Mouse (Mus musculus) common myeloid progenitor, adult 5-6 weeks (primary cell): Measurements from ENCODE around the gene Paqr4. TPM values are rescaled to one million over a fixed set of nuclear protein-coding genes. Genes with fewer than 3 reads are reported as not detected.

Experiments used
- total RNA-seq: library from RNA; stranded (forward); fragments of 200-1000, 187-1606 nt; gene quantifications from 2 replicates; pipeline ENCODE4 v1.2.3, GENCODE M21; 2017

Paqr4 gene
- total RNA-seq, 1 experiment from 2014 or later = 5.3 TPM

Other genes with a start within 250 kb of the Paqr4 start
- 8.9 and 10.1 TPM in 2 replicates for gene Zfp213, start 176.6 kb downstream of the Paqr4 start, total RNA-seq
- gene Zfp13, start 141.4 kb downstream of the Paqr4 start, total RNA-seq = 0.14 and 1.8 TPM in 2 replicates
- gene Zscan10, start 140.0 kb downstream of the Paqr4 start, total RNA-seq = not detected in 2 replicates
- 0.24 TPM in 1 of 2 replicates, not detected in the other for gene Mmp25, start 95.6 kb downstream of the Paqr4 start, total RNA-seq
- not detected in 2 replicates for gene Bicdl2, start 80.4 kb downstream of the Paqr4 start, total RNA-seq
- gene Hcfc1r1, start 67.3 kb downstream of the Paqr4 start, total RNA-seq = 19.2 and 26.9 TPM in 2 replicates
- 44.6 and 55.5 TPM in 2 replicates for gene Thoc6, start 67.0 kb downstream of the Paqr4 start, total RNA-seq
- gene Tnfrsf12a, start 63.4 kb downstream of the Paqr4 start, total RNA-seq = 10.1 and 13.2 TPM in 2 replicates
- 1.3 TPM in 1 of 2 replicates, not detected in the other for gene Cldn6, start 61.6 kb downstream of the Paqr4 start, total RNA-seq
- not detected in 2 replicates for gene Cldn9, start 56.8 kb downstream of the Paqr4 start, total RNA-seq
- gene 1520401A03Rik, start 18.1 kb downstream of the Paqr4 start, total RNA-seq = not detected in 2 replicates
- 14.3 and 28.1 TPM in 2 replicates for gene Pkmyt1, start 14.5 kb downstream of the Paqr4 start, total RNA-seq
- not detected in 2 replicates for gene Kremen2, start 5.0 kb upstream of the Paqr4 start, total RNA-seq
- 33.8 and 34.0 TPM in 2 replicates for gene Flywch1, start 30.7 kb upstream of the Paqr4 start, total RNA-seq
- gene Flywch2, start 45.2 kb upstream of the Paqr4 start, total RNA-seq = 0.46 and 4.6 TPM in 2 replicates
- gene Srrm2, start 49.7 kb upstream of the Paqr4 start, total RNA-seq = 234 and 239 TPM in 2 replicates
- gene Elob, start 88.3 kb upstream of the Paqr4 start, total RNA-seq = 96.2 and 130 TPM in 2 replicates
- gene Prss33, start 95.2 kb upstream of the Paqr4 start, total RNA-seq = not detected in 2 replicates
- not detected in 2 replicates for gene Prss32, start 103.0 kb upstream of the Paqr4 start, total RNA-seq
- not detected in 2 replicates for gene Prss41, start 103.3 kb upstream of the Paqr4 start, total RNA-seq
- not detected in 2 replicates for gene Prss21, start 127.2 kb upstream of the Paqr4 start, total RNA-seq
- gene Dcpp1, start 140.0 kb upstream of the Paqr4 start, total RNA-seq = not detected in 2 replicates
- gene Dcpp2, start 140.0 kb upstream of the Paqr4 start, total RNA-seq = not detected in 2 replicates
- not detected in 2 replicates for gene Dcpp3, start 176.6 kb upstream of the Paqr4 start, total RNA-seq
- gene Sbp, start 200.8 kb upstream of the Paqr4 start, total RNA-seq = not detected in 2 replicates
- gene Sbpl, start 214.4 kb upstream of the Paqr4 start, total RNA-seq = not detected in 2 replicates
- not detected in 2 replicates for gene Prss30, start 239.7 kb upstream of the Paqr4 start, total RNA-seq